In the genomic region with DNA sequence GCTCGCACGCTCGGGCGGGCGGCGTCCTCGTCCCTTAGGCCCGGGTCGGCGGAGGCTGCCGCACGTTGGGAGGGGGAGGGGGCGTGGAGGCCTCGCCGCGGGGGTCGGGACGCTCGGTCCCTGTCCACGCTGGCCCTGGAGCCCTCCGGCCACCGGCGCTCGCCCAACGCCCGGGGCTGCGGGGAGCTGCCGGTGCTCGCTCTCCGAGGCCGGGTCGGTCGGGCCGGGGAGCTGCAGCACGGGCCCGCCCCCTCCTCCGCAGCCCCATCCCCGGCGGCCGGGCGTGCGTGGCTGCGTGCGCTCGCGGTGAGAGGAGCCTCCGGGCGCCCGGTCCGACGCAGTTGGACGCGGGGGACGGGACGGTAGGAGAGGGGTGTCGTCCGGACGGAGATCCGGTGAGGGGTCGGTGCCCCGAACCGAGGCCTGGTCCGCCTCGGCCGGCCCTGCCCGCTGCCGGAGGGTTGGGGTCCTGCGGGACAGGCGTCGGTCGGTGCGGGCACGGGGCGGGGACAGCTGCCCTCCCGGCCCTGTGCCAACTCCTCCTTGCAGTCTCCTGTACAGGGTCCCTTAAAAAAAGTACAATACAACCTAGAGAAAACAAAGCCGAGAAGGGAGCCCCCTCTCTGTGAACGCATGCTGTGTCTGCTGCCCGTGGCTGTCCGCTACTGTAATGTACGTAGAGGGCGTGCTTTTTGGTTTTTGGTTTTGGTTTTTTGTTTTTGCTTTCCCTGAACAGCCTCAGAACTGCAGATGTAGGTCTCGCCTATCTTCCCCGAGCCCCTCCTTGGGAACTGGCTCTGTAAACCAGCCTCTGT, we compare ENCODE assay signal across 8 mouse cellular contexts. TPM values are rescaled to one million over a fixed set of nuclear protein-coding genes. Genes with fewer than 3 reads are reported as not detected.
DNase-seq lines count a peak whose midpoint lies in the region; ATAC-seq lines count a peak whose summit lies in the region.

No protein-coding gene starts in this region.

- peak; percentile 54 for DNase-seq in urinary bladder, adult 2 months (ENCODE audit: low spot score)
- DNase-seq in urinary bladder, postnatal 10 days (ENCODE audit: low spot score), result no peak
- peak; percentile 62 for DNase-seq in embryo, embryonic 10.5 days (ENCODE audit: low spot score)
- peak; percentile 66 to 68 for DNase-seq in heart, adult 18-20 months
- DNase-seq in kidney, adult 11 months, result peak; percentile 44
- peak; percentile 64 to 68 for DNase-seq in spleen, postnatal 10 days (ENCODE audit: low spot score in 2 of 2)

- H3K9me3 ChIP-seq in limb, embryonic 12.5 days, result no peaks in the 10 kb centered on the region
- no peaks in the 10 kb centered on the region for H3K9me3 ChIP-seq in midbrain, embryonic 12.5 days

- peak overlapping the region; percentile 90 for H3K27ac ChIP-seq in limb, embryonic 12.5 days
- H3K27ac ChIP-seq in midbrain, embryonic 12.5 days (replicated peaks), result peak overlapping the region; percentile 91

- H3K36me3 ChIP-seq in limb, embryonic 12.5 days, result 0 out of 2 replicates have a peak, but pooled peaks cover 4% of the 10 kb centered on the region
- no peaks in the 10 kb centered on the region for H3K36me3 ChIP-seq in midbrain, embryonic 12.5 days

- H3K4me2 ChIP-seq in limb, embryonic 12.5 days, result peak overlapping the region; percentile 62
- H3K4me2 ChIP-seq in midbrain, embryonic 12.5 days (replicated peaks), result peak overlapping the region; percentile 67

- ATAC-seq in limb, embryonic 12.5 days (ENCODE audit: insufficient number of reproducible peaks, insufficient read depth, low FRiP score, low TSS enrichment, low read depth), result peak; percentile 72
- ATAC-seq in midbrain, embryonic 12.5 days (ENCODE audit: low FRiP score, low read depth), result peak; percentile 23

- no peaks in the 10 kb centered on the region for H3K27me3 ChIP-seq in limb, embryonic 12.5 days
- H3K27me3 ChIP-seq in midbrain, embryonic 12.5 days, result peaks cover 11% of the 10 kb centered on the region; the same call in 1 of the 2 replicates

- H3K9ac ChIP-seq in limb, embryonic 12.5 days (replicated peaks), result peak overlapping the region; percentile 97
- H3K9ac ChIP-seq in midbrain, embryonic 12.5 days (replicated peaks), result peak overlapping the region; percentile 94

- WGBS in limb, embryonic 12.5 days, result under 1% methylated on average over 78 of the region's 83 CpGs
- under 1% methylated on average over 63 of the region's 83 CpGs for WGBS in midbrain, embryonic 12.5 days

- peaks cover 33% of the 10 kb centered on the region for H3K4me1 ChIP-seq in limb, embryonic 12.5 days (replicated peaks)
- H3K4me1 ChIP-seq in midbrain, embryonic 12.5 days, result peaks cover 14% of the 10 kb centered on the region

- peak overlapping the region; percentile 98 for H3K4me3 ChIP-seq in limb, embryonic 12.5 days (replicated peaks)
- H3K4me3 ChIP-seq in midbrain, embryonic 12.5 days, result peak overlapping the region; percentile 98

RNA-seq across cellular contexts. Expression of a gene that starts 11.7 kb away (rescaled TPM):
- 81.3 and 100 TPM in 2 replicates for polyA plus RNA-seq in urinary bladder, adult 2 months (2012; rRNA removed)
- total RNA-seq in heart, adult 18-20 months (2021), result 10 to 100 TPM; 20.3 to 31.3 TPM
- 106 and 107 TPM in 2 replicates for polyA plus RNA-seq in limb, embryonic 12.5 days (2016; fragmentation: Nextera tagmentation; extraction: Ambion mirVana)
- 88.7 and 94.2 TPM in 2 replicates for polyA plus RNA-seq in midbrain, embryonic 12.5 days (2016; fragmentation: Nextera tagmentation; extraction: Ambion mirVana)

RNA-seq across cellular contexts. Expression of a gene that starts 40.4 kb away (rescaled TPM):
- polyA plus RNA-seq in urinary bladder, adult 2 months (2012; rRNA removed), result 27.2 and 30.1 TPM in 2 replicates
- 10 to 100 TPM; 27.0 to 27.9 TPM for total RNA-seq in heart, adult 18-20 months (2021)
- polyA plus RNA-seq in limb, embryonic 12.5 days (2016; fragmentation: Nextera tagmentation; extraction: Ambion mirVana), result 41.7 and 46.8 TPM in 2 replicates
- 71.3 and 76.7 TPM in 2 replicates for polyA plus RNA-seq in midbrain, embryonic 12.5 days (2016; fragmentation: Nextera tagmentation; extraction: Ambion mirVana)

RNA-seq across cellular contexts. Expression of a gene that starts 40.7 kb away (rescaled TPM):
- 33.4 and 37.1 TPM in 2 replicates for polyA plus RNA-seq in urinary bladder, adult 2 months (2012; rRNA removed)
- total RNA-seq in heart, adult 18-20 months (2021), result 10 to 100 TPM; 31.6 to 36.2 TPM
- 89.6 and 93.3 TPM in 2 replicates for polyA plus RNA-seq in limb, embryonic 12.5 days (2016; fragmentation: Nextera tagmentation; extraction: Ambion mirVana)
- 119 and 133 TPM in 2 replicates for polyA plus RNA-seq in midbrain, embryonic 12.5 days (2016; fragmentation: Nextera tagmentation; extraction: Ambion mirVana)
